Mouse (Mus musculus): ENCODE measurements around the gene Mycbpap.

DNA sequence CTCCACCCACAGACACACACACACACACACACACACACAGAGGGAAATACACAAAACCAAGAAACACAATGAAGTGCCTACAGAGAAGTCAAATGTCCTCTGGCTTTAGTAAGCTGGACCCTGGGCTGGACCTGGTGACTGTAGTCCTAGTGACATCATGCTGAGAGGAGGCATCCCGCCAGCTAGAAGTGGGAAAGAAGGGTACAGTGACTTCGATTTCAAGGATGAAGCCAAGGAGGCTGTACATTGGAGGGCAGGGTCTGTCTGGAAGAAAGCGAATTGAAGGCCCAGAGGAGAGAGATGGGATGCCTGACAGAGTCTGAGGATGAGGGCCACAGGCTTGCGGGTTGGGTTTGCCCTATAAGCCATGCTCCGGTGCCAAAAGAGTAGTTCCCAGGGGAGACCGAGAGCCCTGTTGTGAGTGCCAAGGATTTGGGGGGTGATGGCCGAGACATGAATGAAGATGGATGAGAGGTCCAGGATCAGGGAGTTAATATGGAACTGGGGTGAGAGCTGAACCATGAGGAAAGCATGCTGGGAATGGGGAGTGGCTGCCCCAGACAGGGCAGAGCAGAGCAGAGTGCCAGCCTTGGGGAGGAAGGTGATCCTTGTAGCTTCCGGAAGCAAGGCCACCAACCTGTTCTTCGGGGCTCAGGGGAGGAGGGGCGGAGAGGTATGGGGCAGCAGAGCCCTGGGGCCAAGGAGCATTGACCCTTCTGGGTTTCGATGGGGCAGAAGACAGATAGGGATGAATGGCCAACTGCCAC is 32.6 kb downstream of the Mycbpap start:
- no peak for TF ChIP-seq EP300 (IDR thresholded peaks at IDR 0.05; ENCODE audit: low read depth in 1 of 2, low read length in 2 of 2)
- TF ChIP-seq MAX (IDR thresholded peaks at IDR 0.05; ENCODE audit: low read length): no peak
- no peak for TF ChIP-seq CTCF (IDR thresholded peaks at IDR 0.05 in 2 of 3, conservative IDR thresholded peaks at IDR 0.05 in 1 of 3; ENCODE audit: control insufficient read depth in 1 of 3, insufficient read depth in 1 of 3, low read depth in 2 of 3, low read length in 3 of 3, poor library complexity in 1 of 3, severe bottlenecking in 1 of 3)
- no peak for TF ChIP-seq ZNF384 (IDR thresholded peaks at IDR 0.05; ENCODE audit: low read depth, low read length)
- no peak for TF ChIP-seq POLR2A (IDR thresholded peaks at IDR 0.05; ENCODE audit: control insufficient read depth in 1 of 2, insufficient read depth in 1 of 2, low read depth in 1 of 2, low read length in 2 of 2, poor library complexity in 1 of 2)
- no peak for TF ChIP-seq E2F4 (IDR thresholded peaks at IDR 0.05; ENCODE audit: borderline replicate concordance, low read depth, low read length)
- TF ChIP-seq JUND (IDR thresholded peaks at IDR 0.05; ENCODE audit: low read depth, low read length): no peak
